Mouse (Mus musculus) CH12.LX (cell line): ENCODE data around the gene St8sia1. TPM values are rescaled to one million over a fixed set of nuclear protein-coding genes. Genes with fewer than 3 reads are reported as not detected.

Source experiments
- DNase-seq: peaks from one replicate; pipeline ENCODE4 v3.0.0-alpha.2; 2013; ENCODE audit errors: extremely low read depth
- H3K27ac ChIP-seq: 2 replicates; pipeline ENCODE4 v1.5.1; 2012; ENCODE audit warnings: low read depth, mild to moderate bottlenecking, control low read depth, moderate library complexity; ENCODE audit not compliant: insufficient read depth
- H3K27me3 ChIP-seq: replicated peaks from 2 replicates; pipeline ENCODE3; 2012; ENCODE audit warnings: inconsistent platforms
- H3K36me3 ChIP-seq, 2 experiments: replicated peaks in 1 of 2; 2 replicates each; pipeline versions ENCODE3 to v1.6.1; 2012; ENCODE audit warnings: inconsistent platforms in 1 of 2, low read length in 1 of 2, mild to moderate bottlenecking in 1 of 2, mixed read lengths in 1 of 2, moderate library complexity in 1 of 2; ENCODE audit not compliant: control insufficient read depth in 1 of 2, insufficient read depth in 1 of 2
- H3K4me1 ChIP-seq, 2 experiments: 2 replicates each; pipeline ENCODE4 v1.6.1; 2012; ENCODE audit warnings: inconsistent platforms in 1 of 2, moderate library complexity in 1 of 2; ENCODE audit not compliant: insufficient read depth in 2 of 2, control insufficient read depth in 1 of 2
- H3K4me2 ChIP-seq: 2 replicates; pipeline ENCODE4 v1.6.1; 2012; ENCODE audit warnings: low read depth, mild to moderate bottlenecking, control low read depth; ENCODE audit not compliant: poor library complexity, insufficient read depth, severe bottlenecking
- H3K4me3 ChIP-seq, 3 experiments: fragments of 150-350 bp in 1 of 3; sonication (generic) in 1 of 3; replicated peaks in 1 of 3; 2 replicates each; pipeline versions ENCODE3 to v1.5.1; 2011 to 2012; ENCODE audit warnings: low read depth in 2 of 3, low read length in 2 of 3, mild to moderate bottlenecking in 2 of 3, moderate library complexity in 2 of 3, control low read depth in 1 of 3, improper control_type of control experiment in 1 of 3, inconsistent platforms in 1 of 3, mixed read lengths in 1 of 3; ENCODE audit not compliant: poor library complexity in 1 of 3
- H3K79me2 ChIP-seq: replicated peaks from 2 replicates; pipeline ENCODE4 v1.6.1; 2012; ENCODE audit warnings: mild to moderate bottlenecking, moderate library complexity; ENCODE audit not compliant: control insufficient read depth, poor library complexity, insufficient read depth, severe bottlenecking; ENCODE audit errors: extremely low read depth
- H3K9ac ChIP-seq: 2 replicates; pipeline ENCODE4 v1.6.1; 2012; ENCODE audit warnings: low read depth, mild to moderate bottlenecking, control low read depth, moderate library complexity; ENCODE audit not compliant: insufficient read depth
- H3K9me3 ChIP-seq: replicated peaks from 2 replicates; pipeline ENCODE3; 2012; ENCODE audit warnings: low read length, inconsistent platforms, mixed read lengths
- CHD2 ChIP-seq: IDR thresholded peaks from 2 replicates; pipeline ENCODE4 v1.6.1; 2011; ENCODE audit warnings: low read length, improper control_type of control experiment
- CTCF ChIP-seq, 2 experiments: IDR thresholded peaks in 1 of 2; conservative IDR thresholded peaks in 1 of 2; 2 replicates each; pipeline ENCODE4 v1.5.1; 2011 to 2012; ENCODE audit warnings: low read depth in 2 of 2, low read length in 2 of 2, improper control_type of control experiment in 1 of 2, inconsistent platforms in 1 of 2, mild to moderate bottlenecking in 1 of 2, moderate library complexity in 1 of 2
- E2F4 ChIP-seq: IDR thresholded peaks from 2 replicates; pipeline ENCODE4 v1.6.1; 2011; ENCODE audit warnings: low read depth, low read length, improper control_type of control experiment; ENCODE audit not compliant: insufficient replicate concordance
- ELF1 ChIP-seq: IDR thresholded peaks from 2 replicates; pipeline ENCODE4 v1.6.1; 2014; ENCODE audit warnings: low read depth, mild to moderate bottlenecking, inconsistent platforms, low read length, improper control_type of control experiment
- EP300 ChIP-seq: IDR thresholded peaks from 2 replicates; pipeline ENCODE4 v1.6.1; 2011; ENCODE audit warnings: low read length, improper control_type of control experiment
- ETS1 ChIP-seq: conservative IDR thresholded peaks from 2 replicates; pipeline ENCODE4 v1.6.1; 2012; ENCODE audit warnings: low read depth, mild to moderate bottlenecking, inconsistent platforms, low read length, improper control_type of control experiment, moderate library complexity
- HCFC1 ChIP-seq: IDR thresholded peaks from 2 replicates; pipeline ENCODE4 v1.6.1; 2012; ENCODE audit warnings: low read depth, mild to moderate bottlenecking, inconsistent platforms, low read length, improper control_type of control experiment
- JUN ChIP-seq: IDR thresholded peaks from 2 replicates; pipeline ENCODE4 v1.6.1; 2011; ENCODE audit warnings: low read depth, mild to moderate bottlenecking, low read length, improper control_type of control experiment, moderate library complexity; ENCODE audit not compliant: insufficient read depth
- JUND ChIP-seq: conservative IDR thresholded peaks from 2 replicates; pipeline ENCODE4 v1.6.1; 2011; ENCODE audit warnings: low read depth, low read length, improper control_type of control experiment
- MAX ChIP-seq: IDR thresholded peaks from 2 replicates; pipeline ENCODE4 v1.6.1; 2011; ENCODE audit warnings: low read length, improper control_type of control experiment
- MXI1 ChIP-seq: IDR thresholded peaks from 2 replicates; pipeline ENCODE4 v1.6.1; 2011; ENCODE audit warnings: mild to moderate bottlenecking, low read depth, low read length, improper control_type of control experiment
- MYC ChIP-seq: IDR thresholded peaks from 2 replicates; pipeline ENCODE4 v1.6.1; 2011; ENCODE audit warnings: low read depth, mild to moderate bottlenecking, improper control_type of control experiment, low read length
- NELFE ChIP-seq: IDR thresholded peaks from 2 replicates; pipeline ENCODE4 v1.6.1; 2011; ENCODE audit warnings: low read depth, low read length, improper control_type of control experiment
- PAX5 ChIP-seq: IDR thresholded peaks from 2 replicates; pipeline ENCODE4 v1.6.1; 2012; ENCODE audit warnings: low read length, inconsistent platforms, mixed read lengths
- POLR2AphosphoS2 ChIP-seq: IDR thresholded peaks from 2 replicates; pipeline ENCODE4 v1.6.1; 2011; ENCODE audit warnings: low read depth, low read length, improper control_type of control experiment
- RAD21 ChIP-seq: IDR thresholded peaks from 2 replicates; pipeline ENCODE4 v1.6.1; 2011; ENCODE audit warnings: low read depth, mild to moderate bottlenecking, low read length, improper control_type of control experiment, moderate library complexity
- RCOR1 ChIP-seq: conservative IDR thresholded peaks from 2 replicates; pipeline ENCODE4 v1.6.1; 2012; ENCODE audit warnings: low read depth, mild to moderate bottlenecking, inconsistent platforms, low read length, improper control_type of control experiment
- SIN3A ChIP-seq: IDR thresholded peaks from 2 replicates; pipeline ENCODE4 v1.6.1; 2012; ENCODE audit warnings: low read length, improper control_type of control experiment, inconsistent platforms
- SMC3 ChIP-seq: IDR thresholded peaks from 2 replicates; pipeline ENCODE4 v1.6.1; 2011; ENCODE audit warnings: low read depth, low read length, improper control_type of control experiment
- TBP ChIP-seq: conservative IDR thresholded peaks from 2 replicates; pipeline ENCODE4 v1.6.1; 2011; ENCODE audit warnings: low read depth, low read length, improper control_type of control experiment
- TCF12 ChIP-seq: IDR thresholded peaks from 2 replicates; pipeline ENCODE4 v1.6.1; 2014; ENCODE audit warnings: low read depth, mild to moderate bottlenecking, inconsistent platforms, low read length, improper control_type of control experiment
- UBTF ChIP-seq: IDR thresholded peaks from 2 replicates; pipeline ENCODE4 v1.6.1; 2012; ENCODE audit warnings: low read depth, mild to moderate bottlenecking, inconsistent platforms, low read length, improper control_type of control experiment, moderate library complexity
- USF1 ChIP-seq: IDR thresholded peaks from 2 replicates; pipeline ENCODE4 v1.6.1; 2014; ENCODE audit warnings: low read depth, mild to moderate bottlenecking, inconsistent platforms, low read length, improper control_type of control experiment
- USF2 ChIP-seq: conservative IDR thresholded peaks from 2 replicates; pipeline ENCODE4 v1.6.1; 2011; ENCODE audit warnings: low read depth, low read length, improper control_type of control experiment
- ZMIZ1 ChIP-seq: IDR thresholded peaks from 2 replicates; pipeline ENCODE4 v1.6.1; 2012; ENCODE audit warnings: low read depth, mild to moderate bottlenecking, inconsistent platforms, low read length, improper control_type of control experiment
- dilution Hi-C: fragments of 300-500 bp; cut with MboI; formaldehyde crosslinking; loops from 2 replicates; pipeline ENCODE4 v1.14.3; 2020; ENCODE audit warnings: low sequenced_read_pairs; ENCODE audit not compliant: extremely low pct_unique_long_range_greater_than_20kb, extremely low pct_ligation_motif_present
- in situ Hi-C: fragments of 300-500 bp; cut with MboI; formaldehyde crosslinking; loops from 3 replicates; pipeline ENCODE4 v1.14.3; 2019; ENCODE audit warnings: low sequenced_read_pairs, low pct_ligation_motif_present, low pct_unique_long_range_greater_than_20kb, mixed read lengths
- polyA plus RNA-seq: library from polyadenylated mRNA; unstranded; fragments of >175 nt; gene quantifications from 2 replicates; pipeline ENCODE4 v1.2.1, GENCODE M21; 2012; ENCODE audit warnings: low read depth; ENCODE audit not compliant: insufficient read length
- total RNA-seq, 2 experiments: library from RNA; depleted of rRNA; stranded (reverse); fragments of 300-350 nt in 1 of 2; fragments of >200 nt in 1 of 2; gene quantifications; 2 replicates each; pipeline ENCODE4 v1.2.3; 2012 to 2014

Gene St8sia1
- total and polyA plus RNA-seq, 3 experiments, result 0.13 to 0.51 (median 0.20) TPM

DNA sequence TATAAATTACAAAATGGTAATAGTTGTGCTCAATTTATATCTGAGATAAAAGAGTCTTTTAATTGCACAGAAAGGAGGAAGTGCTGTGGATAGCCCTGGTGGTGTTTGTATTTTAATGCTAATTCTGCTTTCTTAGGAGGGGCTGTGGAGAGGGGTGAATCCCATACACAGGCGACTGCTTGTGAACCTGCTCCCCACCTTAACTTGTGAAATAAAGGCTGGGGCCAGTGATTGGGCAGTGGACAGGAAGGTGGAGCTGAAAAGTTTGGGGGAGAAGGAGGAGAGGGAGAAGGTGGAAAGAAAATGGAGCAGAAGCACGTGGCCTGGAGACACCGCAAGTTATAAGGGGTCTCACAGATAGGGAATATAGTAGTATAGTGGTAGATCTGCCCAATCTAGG, 32.6 kb upstream of the St8sia1 start:
- Histone ChIP-seq H3K4me3 (no peak overlapping the region), H3K27ac (no peak overlapping the region), H3K79me2 (no peaks in the 10 kb centered on the region), H3K4me1 (peaks cover 3 to 26% of the 10 kb centered on the region in 2 experiments; a peak in 3 of 4 replicates), H3K27me3 (no peaks in the 10 kb centered on the region), H3K4me2 (no peak overlapping the region), H3K36me3 (no peaks in the 10 kb centered on the region), H3K9me3 (no peaks in the 10 kb centered on the region), H3K9ac (no peak overlapping the region)
- in situ Hi-C loops (no loop called here), dilution Hi-C loops (no loop called here)
- TF ChIP-seq CHD2 (no peak), USF1 (no peak), MXI1 (no peak), HCFC1 (no peak), E2F4 (no peak), RAD21 (no peak), USF2 (no peak), ZMIZ1 (no peak)
- no peak for DNase-seq

- H3K4me3 ChIP-seq, result no peak overlapping the region
- no peak for TF ChIP-seq ETS1
- no peak for TF ChIP-seq USF1
- TF ChIP-seq ELF1, result no peak
- no peak for TF ChIP-seq RCOR1
- TF ChIP-seq NELFE, result no peak
- TF ChIP-seq MAX, result no peak
- no peak for TF ChIP-seq JUND
- TF ChIP-seq CHD2, result no peak
- DNase-seq, result no peak
- no peak overlapping the region for H3K9ac ChIP-seq
- no peaks in the 10 kb centered on the region for H3K27me3 ChIP-seq
- no peaks in the 10 kb centered on the region for H3K9me3 ChIP-seq
- dilution Hi-C loops, result no loop called here
- peaks cover 9 to 36% of the 10 kb centered on the region in 2 experiments; a peak in 3 of 4 replicates for H3K4me1 ChIP-seq
- no peak overlapping the region for H3K27ac ChIP-seq
- no peaks in the 10 kb centered on the region for H3K79me2 ChIP-seq
- H3K4me2 ChIP-seq, result no peak overlapping the region
- H3K36me3 ChIP-seq, result no peaks in the 10 kb centered on the region
- in situ Hi-C loops, result no loop called here
These were observed 31.3 kb upstream of the St8sia1 start for GRCm38 (mm10) chr6:142995567-142995966.

GRCm38 (mm10) chr6:142994821-142995220, 30.6 kb upstream of the St8sia1 start:
- no peaks in the 10 kb centered on the region for H3K9me3 ChIP-seq
- no peak overlapping the region for H3K4me2 ChIP-seq
- H3K9ac ChIP-seq, result no peak overlapping the region
- H3K36me3 ChIP-seq, result no peaks in the 10 kb centered on the region
- H3K27ac ChIP-seq, result no peak overlapping the region
- in situ Hi-C loops (no loop called here), dilution Hi-C loops (no loop called here)
- H3K4me3 ChIP-seq, result no peak overlapping the region
- TF ChIP-seq E2F4 (no peak), JUND (no peak), MXI1 (no peak), TCF12 (no peak), MYC (no peak), MAX (no peak), SMC3 (no peak), CTCF (conservative IDR thresholded peaks at IDR 0.05 in 1 of 2, IDR thresholded peaks at IDR 0.05 in 1 of 2; ENCODE audit: low read depth in 2 of 2, low read length in 2 of 2) (no peak), TBP (no peak), EP300 (no peak), CHD2 (no peak), PAX5 (no peak), UBTF (no peak), RCOR1 (no peak), ZMIZ1 (no peak), SIN3A (no peak), RAD21 (no peak), JUN (no peak), ELF1 (no peak), POLR2AphosphoS2 (no peak)
- DNase-seq, result no peak
- no peaks in the 10 kb centered on the region for H3K27me3 ChIP-seq
- peaks cover 14 to 42% of the 10 kb centered on the region in 2 experiments for H3K4me1 ChIP-seq
- no peaks in the 10 kb centered on the region for H3K79me2 ChIP-seq
